Mouse (Mus musculus): ENCODE measurements around the gene Gm10100.
"Not testable (repeated sequence)": the region's sequence is repeated elsewhere in the genome, so short reads cannot be mapped to it uniquely, and the experiment has no call there.

Gm10100 gene

GRCm38 (mm10) chr10:77752312-77752711 is 26.0 kb downstream of the Gm10100 start:
- not testable (repeated sequence) for DNase-seq (ENCODE audit: low spot score in 2 of 2)

GRCm38 (mm10) chr10:77753448-77753847 is 27.2 kb downstream of the Gm10100 start:
- no peak for DNase-seq (ENCODE audit: low spot score in 2 of 2)

GRCm38 (mm10) chr10:77759582-77759981 is 33.3 kb downstream of the Gm10100 start, which contains the start of gene Gm3233:
Gm3233 (minus strand) TSS chr10:77759682.
- not testable (repeated sequence) for DNase-seq (ENCODE audit: low spot score in 2 of 2)

- no peak for DNase-seq (ENCODE audit: low spot score in 2 of 2)
These were observed 43.4 kb downstream of the Gm10100 start for GRCm38 (mm10) chr10:77769727-77770126.

DNA sequence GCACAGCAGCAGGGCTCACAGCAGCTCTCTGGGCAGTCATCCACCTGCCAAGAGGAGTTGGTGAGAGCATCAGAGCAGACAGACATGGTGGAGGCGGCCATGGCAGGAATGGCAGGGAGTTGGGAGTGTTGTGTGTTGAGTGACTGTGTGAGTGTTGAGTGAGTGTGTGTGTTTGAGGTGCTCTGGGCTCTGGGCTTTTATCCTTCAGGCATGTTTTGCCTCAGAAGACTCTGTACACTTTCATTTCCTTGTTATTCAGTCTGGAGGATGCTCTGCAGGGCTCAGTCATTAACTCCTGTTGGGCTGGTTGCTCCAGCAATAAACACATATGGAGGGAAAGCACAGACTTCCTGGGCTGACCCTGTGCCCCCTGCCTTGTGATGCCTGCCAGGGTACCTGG is 44.9 kb downstream of the Gm10100 start, which contains the start of gene Gm3238:
Gene Gm3238 (minus strand): TSS at position 101 of the 400 bp plus-strand sequence.
- not testable (repeated sequence) for DNase-seq (ENCODE audit: low spot score in 2 of 2)

DNA sequence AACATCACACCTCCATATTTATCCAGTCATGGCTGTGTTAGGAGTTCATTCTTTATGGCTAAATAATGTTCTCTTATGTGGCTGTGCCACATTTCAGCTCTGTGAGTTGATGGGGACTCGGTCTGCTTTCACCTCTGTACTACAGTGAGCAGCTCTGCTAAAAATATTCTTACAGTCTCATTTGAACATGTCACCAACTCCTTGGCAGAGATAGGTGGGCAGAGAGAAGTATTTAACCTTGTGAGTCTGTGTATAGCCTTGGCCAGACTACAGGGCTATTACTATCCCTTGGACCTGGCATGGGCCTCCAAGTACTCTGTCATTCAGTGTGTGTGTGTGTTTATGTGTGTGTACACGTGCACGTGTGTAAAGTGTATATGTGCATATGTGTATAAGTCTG is 45.9 kb downstream of the Gm10100 start:
- not testable (repeated sequence) for DNase-seq (ENCODE audit: low spot score in 2 of 2)
